Mouse (Mus musculus) T-helper 17 cell (primary cell): Measurements from ENCODE around the gene Kcna2.

Experiments
- in situ Hi-C, 2 experiments: fragments of 300-600 bp; cut with MboI, MseI; formaldehyde crosslinking; loops; 1 replicate in 1 of 2; 2 replicates in 1 of 2; pipeline ENCODE4 v1.15.1; 2025; ENCODE audit warnings: high pct_unique_total_duplicates in 2 of 2

Kcna2 gene

GRCm38 (mm10) chr3:107099866-107100265 lies 1.1 kb upstream of the Kcna2 start:
- in situ Hi-C loops, result loop anchor here (5.0 kb wide), 1 partner anchor 52 kb away; no protein-coding TSS in a partner anchor

GRCm38 (mm10) chr3:107101456-107101786 lies 475 bp downstream of the Kcna2 start:
- in situ Hi-C loops, result loop anchor here (5.0 kb wide), 1 partner anchor 51 kb away; no protein-coding TSS in a partner anchor

GRCm38 (mm10) chr3:107101787-107102651 lies 1.1 kb downstream of the Kcna2 start:
- in situ Hi-C loops, result loop anchor here (5.0 kb wide), 1 partner anchor 50 kb away; no protein-coding TSS in a partner anchor

- in situ Hi-C loops, result loop anchor here (5.0 kb wide), 1 partner anchor 49 kb away; no protein-coding TSS in a partner anchor
Observed at GRCm38 (mm10) chr3:107103041-107103440, 2.1 kb downstream of the Kcna2 start.

GRCm38 (mm10) chr3:107103462-107103861 lies 2.5 kb downstream of the Kcna2 start:
- in situ Hi-C loops, result loop anchor here (5.0 kb wide), 1 partner anchor 49 kb away; no protein-coding TSS in a partner anchor

GRCm38 (mm10) chr3:107105986-107106385 lies 5.0 kb downstream of the Kcna2 start:
- in situ Hi-C loops, result no loop called here

- in situ Hi-C loops, result loop anchor here in 1 of 2 experiments (10.0 kb wide), 1 partner anchor 1692 kb away; no protein-coding TSS in a partner anchor
Observed at GRCm38 (mm10) chr3:107112498-107112897, 11.6 kb downstream of the Kcna2 start.

GRCm38 (mm10) chr3:107112932-107113659 lies 12.2 kb downstream of the Kcna2 start:
- in situ Hi-C loops, result loop anchor here in 1 of 2 experiments (10.0 kb wide), 1 partner anchor 1692 kb away; no protein-coding TSS in a partner anchor

- in situ Hi-C loops, result loop anchor here in 1 of 2 experiments (10.0 kb wide), 1 partner anchor 1691 kb away; no protein-coding TSS in a partner anchor
Observed at GRCm38 (mm10) chr3:107113771-107114737, 13.1 kb downstream of the Kcna2 start.

GRCm38 (mm10) chr3:107114941-107115340 lies 14.0 kb downstream of the Kcna2 start:
- in situ Hi-C loops, result loop anchor here in 1 of 2 experiments (10.0 kb wide), 1 partner anchor 1690 kb away; no protein-coding TSS in a partner anchor

GRCm38 (mm10) chr3:107115746-107116145 lies 14.8 kb downstream of the Kcna2 start:
- in situ Hi-C loops, result loop anchor here in 1 of 2 experiments (10.0 kb wide), 1 partner anchor 1689 kb away; no protein-coding TSS in a partner anchor

- in situ Hi-C loops, result loop anchor here in 1 of 2 experiments (10.0 kb wide), 1 partner anchor 1685 kb away; no protein-coding TSS in a partner anchor
Observed at GRCm38 (mm10) chr3:107119864-107120564, 19.1 kb downstream of the Kcna2 start.

- in situ Hi-C loops, result no loop called here
Observed at GRCm38 (mm10) chr3:107122306-107122705, 21.4 kb downstream of the Kcna2 start.

GRCm38 (mm10) chr3:107127667-107128066 lies 26.7 kb downstream of the Kcna2 start:
- in situ Hi-C loops, result no loop called here

- in situ Hi-C loops, result no loop called here
Observed at GRCm38 (mm10) chr3:107128421-107128820, 27.5 kb downstream of the Kcna2 start.

GRCm38 (mm10) chr3:107129251-107129650 lies 28.3 kb downstream of the Kcna2 start:
- in situ Hi-C loops, result no loop called here

- in situ Hi-C loops, result no loop called here
Observed at GRCm38 (mm10) chr3:107130661-107131326, 29.8 kb downstream of the Kcna2 start.

- in situ Hi-C loops, result no loop called here
Observed at GRCm38 (mm10) chr3:107131846-107132245, 30.9 kb downstream of the Kcna2 start.

GRCm38 (mm10) chr3:107132651-107133050 lies 31.7 kb downstream of the Kcna2 start:
- in situ Hi-C loops, result no loop called here
